Mouse (Mus musculus) testis, adult 10 weeks (tissue): ENCODE measurements around the gene Gimap7. TPM values are rescaled to one million over a fixed set of nuclear protein-coding genes. Genes with fewer than 3 reads are reported as not detected.

Experiments
- polyA plus RNA-seq: library from polyadenylated mRNA; stranded (reverse); fragments of 350-450 nt; fragmentation: Illumina TruSeq; extraction: RNeasy Lipid Tissue Mini Kit (QIAGEN cat#74804); gene quantifications from one replicate; pipeline ENCODE4 v1.2.3, GENCODE M21; 2014; ENCODE audit warnings: low read depth, low replicate concordance

Gimap7 gene
- polyA plus RNA-seq: not detected

DNA sequence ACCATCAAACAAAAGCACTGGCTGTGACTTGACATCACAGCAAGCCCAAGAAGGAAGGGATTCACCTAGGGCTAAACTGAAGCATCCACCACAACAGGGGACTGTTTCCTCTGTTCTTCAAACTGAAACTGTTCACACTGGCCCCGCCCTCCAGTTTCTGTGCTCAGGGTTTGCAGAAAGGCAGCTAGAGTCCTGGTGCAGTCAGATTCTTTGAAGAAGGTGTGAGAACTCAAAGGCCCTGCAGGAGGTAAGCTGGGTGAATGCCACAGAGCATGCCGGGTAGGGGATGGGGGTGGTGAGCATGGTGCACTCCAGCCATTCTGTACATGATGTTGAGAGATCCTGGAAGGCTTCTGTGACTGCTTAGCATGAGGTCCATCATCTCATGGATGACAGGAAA is at the start of gene Gimap7, which contains the start of gene Gm28053:
Gimap7 (plus strand) TSS at position 167 of the 400 bp plus-strand sequence.
Gm28053 (plus strand) TSS at position 153 of the 400 bp plus-strand sequence.

DNA sequence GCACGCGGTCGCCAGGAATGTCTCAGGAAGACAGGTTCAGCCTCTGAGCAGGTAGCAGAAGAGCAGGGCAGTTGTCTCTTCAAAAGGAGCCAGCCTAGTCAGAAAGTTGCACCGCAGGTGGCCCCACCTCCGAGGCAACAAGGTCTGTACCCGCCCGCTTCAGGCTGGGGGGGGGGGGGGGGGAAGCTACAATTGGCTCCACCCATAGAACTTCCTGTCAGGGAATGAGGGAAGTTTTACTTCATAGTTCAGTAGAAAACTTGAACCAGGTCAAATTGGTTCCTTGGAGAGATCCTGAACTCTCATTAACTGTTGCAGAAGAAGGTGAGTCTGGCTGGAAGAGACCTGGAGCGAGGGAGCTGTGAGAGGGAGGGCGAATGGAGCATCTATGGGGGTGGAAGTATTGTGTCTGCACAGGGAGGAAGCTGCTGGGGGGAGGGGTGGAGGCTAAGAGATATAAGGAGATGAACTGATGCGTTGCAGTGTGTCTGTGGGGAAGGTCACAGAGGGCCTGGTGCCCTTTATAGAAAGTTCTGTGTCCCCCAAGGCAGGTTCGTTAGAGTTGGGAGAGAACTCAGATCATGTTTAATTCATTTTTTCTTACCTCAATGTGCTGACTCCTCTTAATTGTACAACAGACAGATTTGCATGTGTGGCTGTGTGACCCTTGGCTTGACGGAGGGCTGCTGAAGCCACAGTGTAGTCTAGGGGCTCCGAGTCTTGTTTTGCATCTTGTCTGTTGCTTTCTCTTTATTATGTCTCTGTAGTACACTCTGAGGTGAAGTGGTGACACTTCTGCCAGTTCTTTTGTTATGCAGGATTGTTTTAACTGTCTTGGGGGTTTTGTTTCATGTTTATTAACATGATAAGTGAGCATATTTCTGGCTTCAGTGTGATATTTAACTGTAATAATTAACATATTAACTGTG is 42.2 kb upstream of the Gimap7 start, which contains the start of gene Gimap9:
Gimap9 (plus strand) TSS at position 199 of the 929 bp plus-strand sequence.

GRCm38 (mm10) chr6:48684319-48684718 is 34.1 kb upstream of the Gimap7 start, which contains the start of gene Gimap4:
Gimap4 (plus strand) TSS chr6:48684549.

DNA sequence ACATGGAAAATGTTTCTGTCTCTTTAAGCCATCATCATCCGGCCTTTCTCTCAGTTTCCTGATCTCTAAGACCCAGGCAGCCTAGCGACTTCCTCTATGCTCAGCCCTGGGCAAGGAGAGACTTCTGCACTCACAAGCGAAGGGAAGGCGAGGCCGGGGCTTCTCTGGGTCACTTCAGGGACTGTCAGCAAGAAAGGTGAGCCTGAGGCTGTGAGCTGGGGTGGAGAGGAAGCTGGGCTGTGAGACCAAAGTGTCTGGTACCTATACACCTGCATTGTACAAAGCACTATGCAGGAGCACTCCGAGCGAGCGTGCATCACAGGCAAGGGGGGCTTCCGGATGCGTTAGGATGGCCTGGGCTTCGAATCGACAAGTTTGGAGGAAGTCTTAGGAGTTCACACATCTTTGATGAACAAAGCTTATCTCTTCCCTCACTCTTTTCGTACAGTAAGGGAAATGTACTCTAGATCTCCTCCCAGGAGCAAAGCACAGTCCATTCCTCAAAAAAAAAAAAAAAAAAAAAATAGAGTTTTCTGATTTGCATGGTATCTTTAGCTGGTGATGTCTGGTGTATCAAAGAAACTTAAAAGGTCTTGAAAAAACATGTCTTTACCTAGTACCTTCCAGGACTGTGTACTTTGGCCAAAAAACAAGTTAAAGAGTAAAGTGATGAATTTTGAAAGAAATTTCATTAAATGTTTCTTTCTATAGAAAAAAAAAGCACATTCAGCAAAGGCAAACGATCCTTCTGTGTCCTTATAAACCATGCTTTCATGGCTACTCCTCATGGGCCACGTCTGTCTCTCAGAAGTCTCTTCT is 20.7 kb downstream of the Gimap7 start, which contains the start of gene Gimap1:
Gimap1 (plus strand) TSS at position 94 of the 819 bp plus-strand sequence.

DNA sequence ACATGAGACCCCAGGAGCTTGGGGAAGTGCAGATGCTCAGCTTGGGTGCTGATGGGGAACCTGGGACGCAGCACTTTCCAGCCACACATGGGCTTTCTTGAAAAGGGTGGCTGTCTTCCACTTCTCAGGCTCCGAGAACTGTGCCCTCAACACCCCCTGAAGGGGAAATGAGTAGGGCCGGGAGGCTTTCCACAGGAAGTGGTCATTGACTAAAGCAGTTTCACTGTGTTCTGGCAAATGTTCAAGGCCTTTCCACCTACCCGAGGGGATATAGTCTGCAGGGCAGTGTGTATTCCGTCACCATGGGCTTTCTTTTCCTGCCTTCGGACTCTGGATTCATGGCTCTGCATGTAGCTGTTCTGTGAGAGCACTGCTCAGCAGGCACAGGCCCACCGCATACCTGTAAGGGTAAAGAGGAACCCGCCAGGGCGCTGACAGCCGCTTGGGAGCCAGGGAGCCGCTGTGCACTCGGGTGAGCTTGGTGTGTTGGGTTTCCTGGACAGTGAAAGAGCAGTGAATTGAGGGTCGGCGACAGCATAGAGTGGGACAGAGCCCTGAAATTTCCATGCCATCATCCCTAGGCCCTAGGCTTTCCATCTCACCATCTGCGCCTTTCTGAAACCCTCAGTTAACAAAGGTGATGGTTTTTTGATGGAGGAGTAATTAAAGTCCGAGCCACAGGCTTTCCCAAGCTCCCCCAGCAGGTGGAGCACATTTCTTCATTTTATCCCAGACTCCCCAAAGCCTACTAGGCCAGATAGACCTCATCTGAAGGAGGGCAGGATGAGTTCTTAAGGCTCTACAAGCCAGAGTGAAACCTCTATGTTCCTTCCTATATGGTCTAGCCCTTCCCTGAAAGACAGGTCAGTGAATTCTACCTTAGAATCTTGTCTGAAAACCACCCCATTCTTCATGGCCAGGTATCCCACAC is 27.8 kb downstream of the Gimap7 start, which contains the start of gene Gimap5:
Gimap5 (plus strand) TSS at position 239 of the 931 bp plus-strand sequence.

GRCm38 (mm10) chr6:48770696-48771095 is 52.3 kb downstream of the Gimap7 start, which contains the start of gene Gimap3:
Gimap3 (minus strand) TSS chr6:48770851.

Other genes with a start within 250 kb of the Gimap7 start
- 9.1 TPM for gene Atp6v0e2, start 181.0 kb upstream of the Gimap7 start, polyA plus RNA-seq
- gene Lrrc61, start 163.8 kb upstream of the Gimap7 start, polyA plus RNA-seq: 16.8 TPM
- gene Rarres2, start 145.8 kb upstream of the Gimap7 start, polyA plus RNA-seq: 2.2 TPM
- gene Gm45021, start 129.0 kb upstream of the Gimap7 start, polyA plus RNA-seq: not detected
- gene Repin1, start 124.7 kb upstream of the Gimap7 start, polyA plus RNA-seq: 3.5 TPM
- not detected for gene Gm44965, start 124.7 kb upstream of the Gimap7 start, polyA plus RNA-seq
- gene Zfp775, start 116.6 kb upstream of the Gimap7 start, polyA plus RNA-seq: 0.14 TPM
- gene AI854703, start 91.9 kb upstream of the Gimap7 start, polyA plus RNA-seq: 0.06 TPM
- 0.24 TPM for gene Gimap8, start 71.4 kb upstream of the Gimap7 start, polyA plus RNA-seq
- gene Gimap9, start 42.5 kb upstream of the Gimap7 start, polyA plus RNA-seq: 0.50 TPM
- gene Gimap4, start 34.1 kb upstream of the Gimap7 start, polyA plus RNA-seq: 2.3 TPM
- 1.6 TPM for gene Gimap6, start 10.4 kb upstream of the Gimap7 start, polyA plus RNA-seq
- not detected for gene Gm28053, start within 50 bp of the Gimap7 start, polyA plus RNA-seq
- gene Gimap1, start 20.4 kb downstream of the Gimap7 start, polyA plus RNA-seq: not detected
- gene Gimap5, start 27.6 kb downstream of the Gimap7 start, polyA plus RNA-seq: 0.28 TPM
- 0.25 TPM for gene Gimap3, start 52.2 kb downstream of the Gimap7 start, polyA plus RNA-seq
- gene Tmem176a, start 122.3 kb downstream of the Gimap7 start, polyA plus RNA-seq: 14.7 TPM
- 7.9 TPM for gene Tmem176b, start 122.9 kb downstream of the Gimap7 start, polyA plus RNA-seq
- gene Aoc1, start 154.3 kb downstream of the Gimap7 start, polyA plus RNA-seq: not detected
- gene 1600015I10Rik, start 211.3 kb downstream of the Gimap7 start, polyA plus RNA-seq: not detected